Mouse (Mus musculus): Measurements from ENCODE around the gene Themis3. TPM values are rescaled to one million over a fixed set of nuclear protein-coding genes. Genes with fewer than 3 reads are reported as not detected.

Themis3 gene
- polyA plus RNA-seq, 1 experiment from 2014 or later: not detected

GRCm38 (mm10) chr17:66590353-66591075 is 3.9 kb downstream of the Themis3 start:
- no peak overlapping the region for H3K4me3 ChIP-seq (ENCODE audit: low read depth, low read length)
- no peaks in the 10 kb centered on the region for H3K27me3 ChIP-seq (replicated peaks; ENCODE audit: control insufficient read depth, insufficient read depth, low read length)
- no peak overlapping the region for H3K9ac ChIP-seq (ENCODE audit: low read depth, low read length)
- H3K9me3 ChIP-seq (ENCODE audit: control insufficient read depth, low read length): no peaks in the 10 kb centered on the region
- H3K4me1 ChIP-seq (replicated peaks; ENCODE audit: control insufficient read depth, insufficient read depth, low read length): no peaks in the 10 kb centered on the region
- DNase-seq (ENCODE audit: low spot score) (no peak), ATAC-seq (replicated peaks; ENCODE audit: low FRiP score) (no peak)
- H3K27ac ChIP-seq (ENCODE audit: low read depth, low read length): no peak overlapping the region
- no peaks in the 10 kb centered on the region for H3K36me3 ChIP-seq (ENCODE audit: control insufficient read depth, insufficient read depth, low read length)
- WGBS: 65% methylated on average over 9 of the region's 9 CpGs
- no peak overlapping the region for H3K4me2 ChIP-seq

GRCm38 (mm10) chr17:66589864-66590263 is 4.6 kb downstream of the Themis3 start:
- no peak overlapping the region for H3K4me2 ChIP-seq
- H3K36me3 ChIP-seq (ENCODE audit: control insufficient read depth, insufficient read depth, low read length): no peaks in the 10 kb centered on the region
- H3K9me3 ChIP-seq (ENCODE audit: control insufficient read depth, low read length): no peaks in the 10 kb centered on the region
- no peak overlapping the region for H3K9ac ChIP-seq (ENCODE audit: low read depth, low read length)
- H3K27ac ChIP-seq (ENCODE audit: low read depth, low read length): no peak overlapping the region
- ATAC-seq (replicated peaks; ENCODE audit: low FRiP score) (no peak), DNase-seq (ENCODE audit: low spot score) (no peak)
- H3K27me3 ChIP-seq (replicated peaks; ENCODE audit: control insufficient read depth, insufficient read depth, low read length): no peaks in the 10 kb centered on the region
- no peak overlapping the region for H3K4me3 ChIP-seq (ENCODE audit: low read depth, low read length)
- WGBS: 79% methylated on average over 8 of the region's 8 CpGs
- no peaks in the 10 kb centered on the region for H3K4me1 ChIP-seq (replicated peaks; ENCODE audit: control insufficient read depth, insufficient read depth, low read length)

GRCm38 (mm10) chr17:66586741-66587140 is 7.7 kb downstream of the Themis3 start:
- Histone ChIP-seq H3K4me2 (no peak overlapping the region), H3K9ac (ENCODE audit: low read depth, low read length) (no peak overlapping the region), H3K4me3 (ENCODE audit: low read depth, low read length) (no peak overlapping the region), H3K27ac (ENCODE audit: low read depth, low read length) (no peak overlapping the region), H3K4me1 (replicated peaks; ENCODE audit: control insufficient read depth, insufficient read depth, low read length) (no peaks in the 10 kb centered on the region), H3K27me3 (replicated peaks; ENCODE audit: control insufficient read depth, insufficient read depth, low read length) (no peaks in the 10 kb centered on the region), H3K36me3 (ENCODE audit: control insufficient read depth, insufficient read depth, low read length) (no peaks in the 10 kb centered on the region), H3K9me3 (ENCODE audit: control insufficient read depth, low read length) (no peaks in the 10 kb centered on the region)
- ATAC-seq (replicated peaks; ENCODE audit: low FRiP score): no peak
- DNase-seq (ENCODE audit: low spot score): no peak
- WGBS: 87% methylated on average over 10 of the region's 10 CpGs

GRCm38 (mm10) chr17:66586078-66586477 is 8.3 kb downstream of the Themis3 start:
- no peak overlapping the region for H3K27ac ChIP-seq (ENCODE audit: low read depth, low read length)
- DNase-seq (ENCODE audit: low spot score) (no peak), ATAC-seq (replicated peaks; ENCODE audit: low FRiP score) (no peak)
- 80% methylated on average over 13 of the region's 13 CpGs for WGBS
- H3K27me3 ChIP-seq (replicated peaks; ENCODE audit: control insufficient read depth, insufficient read depth, low read length): no peaks in the 10 kb centered on the region
- no peaks in the 10 kb centered on the region for H3K9me3 ChIP-seq (ENCODE audit: control insufficient read depth, low read length)
- H3K4me3 ChIP-seq (ENCODE audit: low read depth, low read length): no peak overlapping the region
- no peaks in the 10 kb centered on the region for H3K4me1 ChIP-seq (replicated peaks; ENCODE audit: control insufficient read depth, insufficient read depth, low read length)
- no peak overlapping the region for H3K4me2 ChIP-seq
- no peaks in the 10 kb centered on the region for H3K36me3 ChIP-seq (ENCODE audit: control insufficient read depth, insufficient read depth, low read length)
- H3K9ac ChIP-seq (ENCODE audit: low read depth, low read length): no peak overlapping the region

- Histone ChIP-seq H3K4me3 (ENCODE audit: low read depth, low read length) (no peak overlapping the region), H3K9ac (ENCODE audit: low read depth, low read length) (no peak overlapping the region), H3K4me1 (replicated peaks; ENCODE audit: control insufficient read depth, insufficient read depth, low read length) (no peaks in the 10 kb centered on the region), H3K27ac (ENCODE audit: low read depth, low read length) (no peak overlapping the region), H3K9me3 (ENCODE audit: control insufficient read depth, low read length) (no peaks in the 10 kb centered on the region), H3K27me3 (replicated peaks; ENCODE audit: control insufficient read depth, insufficient read depth, low read length) (no peaks in the 10 kb centered on the region), H3K36me3 (ENCODE audit: control insufficient read depth, insufficient read depth, low read length) (no peaks in the 10 kb centered on the region), H3K4me2 (no peak overlapping the region)
- 70% methylated on average over 5 of the region's 5 CpGs for WGBS
- no peak for DNase-seq (ENCODE audit: low spot score)
- no peak for ATAC-seq (replicated peaks; ENCODE audit: low FRiP score)
Measured at GRCm38 (mm10) chr17:66580990-66581389, 13.4 kb downstream of the Themis3 start.

GRCm38 (mm10) chr17:66578007-66578406 is 16.4 kb downstream of the Themis3 start:
- WGBS: 18% methylated on average over 6 of the region's 6 CpGs
- Histone ChIP-seq H3K9ac (ENCODE audit: low read depth, low read length) (no peak overlapping the region), H3K4me3 (ENCODE audit: low read depth, low read length) (no peak overlapping the region), H3K36me3 (ENCODE audit: control insufficient read depth, insufficient read depth, low read length) (no peaks in the 10 kb centered on the region), H3K4me1 (replicated peaks; ENCODE audit: control insufficient read depth, insufficient read depth, low read length) (no peaks in the 10 kb centered on the region), H3K27me3 (replicated peaks; ENCODE audit: control insufficient read depth, insufficient read depth, low read length) (no peaks in the 10 kb centered on the region), H3K4me2 (no peak overlapping the region), H3K9me3 (ENCODE audit: control insufficient read depth, low read length) (no peaks in the 10 kb centered on the region), H3K27ac (ENCODE audit: low read depth, low read length) (no peak overlapping the region)
- ATAC-seq (replicated peaks; ENCODE audit: low FRiP score): no peak
- no peak for DNase-seq (ENCODE audit: low spot score)

GRCm38 (mm10) chr17:66577507-66577906 is 16.9 kb downstream of the Themis3 start:
- H3K9me3 ChIP-seq (ENCODE audit: control insufficient read depth, low read length): no peaks in the 10 kb centered on the region
- no peak overlapping the region for H3K9ac ChIP-seq (ENCODE audit: low read depth, low read length)
- H3K4me2 ChIP-seq: no peak overlapping the region
- no peak for DNase-seq (ENCODE audit: low spot score)
- WGBS: 72% methylated on average over 6 of the region's 6 CpGs
- no peaks in the 10 kb centered on the region for H3K36me3 ChIP-seq (ENCODE audit: control insufficient read depth, insufficient read depth, low read length)
- no peak overlapping the region for H3K27ac ChIP-seq (ENCODE audit: low read depth, low read length)
- no peak overlapping the region for H3K4me3 ChIP-seq (ENCODE audit: low read depth, low read length)
- ATAC-seq (replicated peaks; ENCODE audit: low FRiP score): no peak
- no peaks in the 10 kb centered on the region for H3K4me1 ChIP-seq (replicated peaks; ENCODE audit: control insufficient read depth, insufficient read depth, low read length)
- H3K27me3 ChIP-seq (replicated peaks; ENCODE audit: control insufficient read depth, insufficient read depth, low read length): no peaks in the 10 kb centered on the region

GRCm38 (mm10) chr17:66572677-66573060 is 21.8 kb downstream of the Themis3 start:
- DNase-seq (ENCODE audit: low spot score): no peak
- H3K4me1 ChIP-seq (replicated peaks; ENCODE audit: control insufficient read depth, insufficient read depth, low read length): no peaks in the 10 kb centered on the region
- H3K9ac ChIP-seq (ENCODE audit: low read depth, low read length): no peak overlapping the region
- no peaks in the 10 kb centered on the region for H3K36me3 ChIP-seq (ENCODE audit: control insufficient read depth, insufficient read depth, low read length)
- no peak overlapping the region for H3K27ac ChIP-seq (ENCODE audit: low read depth, low read length)
- H3K4me3 ChIP-seq (ENCODE audit: low read depth, low read length): no peak overlapping the region
- 79% methylated on average over 4 of the region's 4 CpGs for WGBS
- H3K4me2 ChIP-seq: no peak overlapping the region
- H3K9me3 ChIP-seq (ENCODE audit: control insufficient read depth, low read length): no peaks in the 10 kb centered on the region
- H3K27me3 ChIP-seq (replicated peaks; ENCODE audit: control insufficient read depth, insufficient read depth, low read length): no peaks in the 10 kb centered on the region
- ATAC-seq (replicated peaks; ENCODE audit: low FRiP score): no peak

GRCm38 (mm10) chr17:66571860-66572676 is 22.4 kb downstream of the Themis3 start:
- no peaks in the 10 kb centered on the region for H3K4me1 ChIP-seq (replicated peaks; ENCODE audit: control insufficient read depth, insufficient read depth, low read length)
- no peaks in the 10 kb centered on the region for H3K36me3 ChIP-seq (ENCODE audit: control insufficient read depth, insufficient read depth, low read length)
- H3K27ac ChIP-seq (ENCODE audit: low read depth, low read length): no peak overlapping the region
- WGBS: 75% methylated on average over 11 of the region's 11 CpGs
- no peak overlapping the region for H3K4me2 ChIP-seq
- no peak for ATAC-seq (replicated peaks; ENCODE audit: low FRiP score)
- H3K9me3 ChIP-seq (ENCODE audit: control insufficient read depth, low read length): no peaks in the 10 kb centered on the region
- no peaks in the 10 kb centered on the region for H3K27me3 ChIP-seq (replicated peaks; ENCODE audit: control insufficient read depth, insufficient read depth, low read length)
- H3K4me3 ChIP-seq (ENCODE audit: low read depth, low read length): no peak overlapping the region
- H3K9ac ChIP-seq (ENCODE audit: low read depth, low read length): no peak overlapping the region
- no peak for DNase-seq (ENCODE audit: low spot score)
